15 mouse cellular contexts compared by ENCODE assay signal in genomic region chr4:124766566-124766940, GRCm38 (mm10). TPM values are rescaled to one million over a fixed set of nuclear protein-coding genes. Genes with fewer than 3 reads are reported as not detected.
A peak's percentile ranks its signal among the peaks of the same experiment; 100 is the strongest.
DNase-seq lines count a peak whose midpoint lies in the region; ATAC-seq and TF ChIP-seq lines count a peak whose summit lies in the region.
"Had no signal": no experiment of that assay in that cellular context is flagged by ENCODE, and none has a peak within 500 bp of the region (broad histone marks: within the 10 kb centered on the region; RNA-seq: fewer than 3 reads in every experiment).

No protein-coding gene starts in this region.

- no peaks in the 10 kb centered on the region for H3K9me3 ChIP-seq in heart, embryonic 10.5 days
- no peaks in the 10 kb centered on the region for H3K9me3 ChIP-seq in limb, embryonic 12.5 days
- H3K9me3 ChIP-seq in limb, embryonic 10.5 days (replicated peaks), result no peaks in the 10 kb centered on the region
- H3K9me3 ChIP-seq in liver, embryonic 11.5 days (ENCODE audit: control insufficient read depth, low read length), result no peaks in the 10 kb centered on the region
- H3K9me3 ChIP-seq in hindbrain, embryonic 14.5 days (ENCODE audit: control insufficient read depth, low read length), result no peaks in the 10 kb centered on the region
- H3K9me3 ChIP-seq: G1E had no signal

- DNase-seq in heart, adult 2 months, result no peak
- no peak for DNase-seq in heart, embryonic 10.5 days (ENCODE audit: low spot score)
- DNase-seq in limb, embryonic 10.5 days (ENCODE audit: low spot score), result no peak
- no peak for DNase-seq in liver, embryonic 11.5 days (ENCODE audit: low spot score)
- no peak for DNase-seq in spleen, postnatal 10 days (ENCODE audit: low spot score in 2 of 2)
- DNase-seq in hindbrain, embryonic 14.5 days (ENCODE audit: low spot score), result no peak
- DNase-seq: B cell, adult 2 months; gastrocnemius, postnatal 14 days; heart, postnatal 14 days; kidney, postnatal 25 days had no signal

- no peak overlapping the region for H3K9ac ChIP-seq in heart, adult 2 months (ENCODE audit: low read depth, low read length)
- H3K9ac ChIP-seq in limb, embryonic 12.5 days (replicated peaks), result no peak overlapping the region
- no peak overlapping the region for H3K9ac ChIP-seq in liver, embryonic 11.5 days (ENCODE audit: low read depth, low read length)
- H3K9ac ChIP-seq in hindbrain, embryonic 14.5 days, result no peak overlapping the region

- H3K4me1 ChIP-seq in heart, adult 2 months (ENCODE audit: control insufficient read depth, insufficient read depth, low read length), result peaks cover 10% of the 10 kb centered on the region
- peaks cover 18% of the 10 kb centered on the region for H3K4me1 ChIP-seq in heart, embryonic 10.5 days
- H3K4me1 ChIP-seq in limb, embryonic 12.5 days (replicated peaks), result no peaks in the 10 kb centered on the region
- H3K4me1 ChIP-seq in limb, embryonic 10.5 days, result no peaks in the 10 kb centered on the region
- H3K4me1 ChIP-seq in liver, embryonic 11.5 days (replicated peaks; ENCODE audit: control insufficient read depth, insufficient read depth, low read length), result peaks cover 49% of the 10 kb centered on the region
- peaks cover 10% of the 10 kb centered on the region; the same call in 1 of the 2 replicates for H3K4me1 ChIP-seq in small intestine, adult 2 months (ENCODE audit: control insufficient read depth, insufficient read depth, insufficient read length, low read length)
- H3K4me1 ChIP-seq in hindbrain, embryonic 14.5 days (replicated peaks; ENCODE audit: control insufficient read depth, insufficient read depth, low read length), result no peaks in the 10 kb centered on the region

- H3K4me2 ChIP-seq in limb, embryonic 12.5 days, result no peak overlapping the region
- H3K4me2 ChIP-seq in liver, embryonic 11.5 days, result peak overlapping the region; percentile 4; the same call in 1 of the 2 replicates
- no peak overlapping the region for H3K4me2 ChIP-seq in hindbrain, embryonic 14.5 days (replicated peaks)

- H3K36me3 ChIP-seq in heart, adult 2 months (ENCODE audit: control insufficient read depth, insufficient read depth, low read length), result no peaks in the 10 kb centered on the region; the same call in 1 of the 2 replicates
- H3K36me3 ChIP-seq in heart, embryonic 10.5 days, result no peaks in the 10 kb centered on the region
- no peaks in the 10 kb centered on the region for H3K36me3 ChIP-seq in limb, embryonic 12.5 days
- H3K36me3 ChIP-seq in limb, embryonic 10.5 days, result no peaks in the 10 kb centered on the region
- H3K36me3 ChIP-seq in liver, embryonic 11.5 days (ENCODE audit: control insufficient read depth, insufficient read depth, low read length), result 0 out of 2 replicates have a peak, but pooled peaks cover 5% of the 10 kb centered on the region
- H3K36me3 ChIP-seq in small intestine, adult 2 months (ENCODE audit: control insufficient read depth, insufficient read depth, low read length), result no peaks in the 10 kb centered on the region
- no peaks in the 10 kb centered on the region for H3K36me3 ChIP-seq in hindbrain, embryonic 14.5 days (replicated peaks; ENCODE audit: control insufficient read depth, insufficient read depth)

- H3K79me2 ChIP-seq in heart, adult 2 months (replicated peaks; ENCODE audit: control insufficient read depth, insufficient read depth, low read length), result peaks cover 2% of the 10 kb centered on the region

- H3K27me3 ChIP-seq in heart, adult 2 months (ENCODE audit: control insufficient read depth, insufficient read depth, low read length), result no peaks in the 10 kb centered on the region
- no peaks in the 10 kb centered on the region for H3K27me3 ChIP-seq in heart, embryonic 10.5 days (ENCODE audit: insufficient read depth, poor library complexity, severe bottlenecking)
- H3K27me3 ChIP-seq in limb, embryonic 12.5 days, result no peaks in the 10 kb centered on the region
- no peaks in the 10 kb centered on the region for H3K27me3 ChIP-seq in limb, embryonic 10.5 days (ENCODE audit: low read depth, poor library complexity, severe bottlenecking)
- H3K27me3 ChIP-seq in liver, embryonic 11.5 days (replicated peaks; ENCODE audit: control insufficient read depth, insufficient read depth, low read length), result no peaks in the 10 kb centered on the region
- H3K27me3 ChIP-seq in small intestine, adult 2 months (ENCODE audit: control insufficient read depth, insufficient read depth, low read length), result no peaks in the 10 kb centered on the region
- no peaks in the 10 kb centered on the region for H3K27me3 ChIP-seq in hindbrain, embryonic 14.5 days (ENCODE audit: control insufficient read depth, insufficient read depth, low read length)

- peak overlapping the region; percentile 42 for H3K27ac ChIP-seq in heart, adult 2 months
- H3K27ac ChIP-seq in heart, embryonic 10.5 days, result no peak overlapping the region
- H3K27ac ChIP-seq in limb, embryonic 12.5 days, result 0 out of 2 replicates have a peak overlapping the region, but pooled peaks have one; percentile 7
- no peak overlapping the region for H3K27ac ChIP-seq in limb, embryonic 10.5 days
- no peak overlapping the region; the same call in 1 of the 2 replicates for H3K27ac ChIP-seq in liver, embryonic 11.5 days (ENCODE audit: low read depth, low read length)
- H3K27ac ChIP-seq in small intestine, adult 2 months (ENCODE audit: insufficient read depth, low read depth, low read length), result peak overlapping the region; percentile 30
- H3K27ac ChIP-seq in hindbrain, embryonic 14.5 days, result no peak overlapping the region

- no peak for ATAC-seq in limb, embryonic 12.5 days (ENCODE audit: insufficient number of reproducible peaks, insufficient read depth, low FRiP score, low TSS enrichment, low read depth)
- no peak for ATAC-seq in liver, embryonic 11.5 days (replicated peaks; ENCODE audit: low FRiP score)
- no peak for ATAC-seq in hindbrain, embryonic 14.5 days (ENCODE audit: low FRiP score)
- ATAC-seq: forebrain, embryonic 14.5 days; midbrain, embryonic 16.5 days had no signal

- H3K4me3 ChIP-seq in heart, adult 2 months, result no peak overlapping the region
- no peak overlapping the region for H3K4me3 ChIP-seq in heart, embryonic 10.5 days
- no peak overlapping the region for H3K4me3 ChIP-seq in limb, embryonic 12.5 days (replicated peaks)
- H3K4me3 ChIP-seq in limb, embryonic 10.5 days, result no peak overlapping the region
- no peak overlapping the region for H3K4me3 ChIP-seq in liver, embryonic 11.5 days (ENCODE audit: low read depth, low read length)
- H3K4me3 ChIP-seq in small intestine, adult 2 months (ENCODE audit: low read depth, low read length), result no peak overlapping the region
- no peak overlapping the region for H3K4me3 ChIP-seq in hindbrain, embryonic 14.5 days (replicated peaks; ENCODE audit: low read length)

- no peak for TF ChIP-seq POLR2A in heart, adult 2 months (IDR thresholded peaks at IDR 0.05; ENCODE audit: insufficient read depth, low read depth, low read length)
- TF ChIP-seq POLR2A in small intestine, adult 2 months (IDR thresholded peaks at IDR 0.05; ENCODE audit: low read depth, low read length), result no peak

- intact Hi-C loops in heart, adult 2 months (cut with DNase I), result no loop called here

- TF ChIP-seq CTCF in heart, adult 2 months (IDR thresholded peaks at IDR 0.05), result no peak
- TF ChIP-seq CTCF in small intestine, adult 2 months (IDR thresholded peaks at IDR 0.05; ENCODE audit: extremely low read depth, insufficient read length, insufficient replicate concordance, low read depth, low read length), result no peak

- TF ChIP-seq EP300 in heart, adult 2 months (IDR thresholded peaks at IDR 0.05; ENCODE audit: insufficient read depth, low read depth, low read length), result no peak

- WGBS in heart, adult 2 months, result 8% methylated on average over 2 of the region's 2 CpGs
- 57% methylated on average over 2 of the region's 2 CpGs for WGBS in heart, embryonic 10.5 days
- WGBS in limb, embryonic 12.5 days, result 96% methylated on average over 2 of the region's 2 CpGs
- WGBS in limb, embryonic 10.5 days, result 91% methylated on average over 2 of the region's 2 CpGs
- WGBS in liver, embryonic 11.5 days, result 49% methylated on average over 2 of the region's 2 CpGs
- WGBS in small intestine, adult 2 months, result 19% methylated on average over 2 of the region's 2 CpGs
- WGBS in hindbrain, embryonic 14.5 days, result 94% methylated on average over 2 of the region's 2 CpGs

RNA-seq across cellular contexts. Expression of gene Inpp5b, which starts 24.9 kb away (rescaled TPM):
- total RNA-seq in heart, adult 2 months (2021), result 1 to 10 TPM; 8.0 to 8.2 TPM
- polyA plus RNA-seq in heart, adult 2 months (2012; rRNA removed), result 17.8 and 29.8 TPM in 2 replicates
- polyA plus RNA-seq in heart, embryonic 10.5 days (2016; fragmentation: Nextera tagmentation; extraction: Ambion mirVana), result 19.9 and 25.5 TPM in 2 replicates
- 23.8 and 25.0 TPM in 2 replicates for polyA plus RNA-seq in limb, embryonic 12.5 days (2016; fragmentation: Nextera tagmentation; extraction: Ambion mirVana)
- polyA plus RNA-seq in limb, embryonic 10.5 days (2016; fragmentation: Nextera tagmentation; extraction: Ambion mirVana), result 22.7 and 22.8 TPM in 2 replicates
- 58.2 and 63.3 TPM in 2 replicates for polyA plus RNA-seq in liver, embryonic 11.5 days (2014; fragmentation: Nextera tagmentation; extraction: Ambion mirVana)
- 21.8 and 26.7 TPM in 2 replicates for polyA plus RNA-seq in small intestine, adult 2 months (2012; rRNA removed)
- polyA plus RNA-seq in hindbrain, embryonic 14.5 days (2014; fragmentation: Nextera tagmentation; extraction: Ambion mirVana), result 21.0 and 21.1 TPM in 2 replicates

RNA-seq across cellular contexts. Expression of gene Mtf1, which starts 35.4 kb away (rescaled TPM):
- total RNA-seq in heart, adult 2 months (2021), result 10 to 100 TPM; 15.3 to 15.7 TPM
- 4.7 and 9.1 TPM in 2 replicates for polyA plus RNA-seq in heart, adult 2 months (2012; rRNA removed)
- polyA plus RNA-seq in heart, embryonic 10.5 days (2016; fragmentation: Nextera tagmentation; extraction: Ambion mirVana), result 16.1 and 16.9 TPM in 2 replicates
- 14.1 and 15.0 TPM in 2 replicates for polyA plus RNA-seq in limb, embryonic 12.5 days (2016; fragmentation: Nextera tagmentation; extraction: Ambion mirVana)
- polyA plus RNA-seq in limb, embryonic 10.5 days (2016; fragmentation: Nextera tagmentation; extraction: Ambion mirVana), result 15.6 and 17.3 TPM in 2 replicates
- polyA plus RNA-seq in liver, embryonic 11.5 days (2014; fragmentation: Nextera tagmentation; extraction: Ambion mirVana), result 21.2 and 24.2 TPM in 2 replicates
- polyA plus RNA-seq in small intestine, adult 2 months (2012; rRNA removed), result 2.8 and 12.4 TPM in 2 replicates
- polyA plus RNA-seq in hindbrain, embryonic 14.5 days (2014; fragmentation: Nextera tagmentation; extraction: Ambion mirVana), result 10.6 and 13.2 TPM in 2 replicates

RNA-seq across cellular contexts. Expression of gene Sf3a3, which starts 52.0 kb away (rescaled TPM):
- total RNA-seq in heart, adult 2 months (2021), result 10 to 100 TPM; 18.0 to 19.4 TPM
- polyA plus RNA-seq in heart, adult 2 months (2012; rRNA removed), result 7.7 and 11.5 TPM in 2 replicates
- 137 and 180 TPM in 2 replicates for polyA plus RNA-seq in heart, embryonic 10.5 days (2016; fragmentation: Nextera tagmentation; extraction: Ambion mirVana)
- polyA plus RNA-seq in limb, embryonic 12.5 days (2016; fragmentation: Nextera tagmentation; extraction: Ambion mirVana), result 221 and 223 TPM in 2 replicates
- polyA plus RNA-seq in limb, embryonic 10.5 days (2016; fragmentation: Nextera tagmentation; extraction: Ambion mirVana), result 270 and 284 TPM in 2 replicates
- 172 and 182 TPM in 2 replicates for polyA plus RNA-seq in liver, embryonic 11.5 days (2014; fragmentation: Nextera tagmentation; extraction: Ambion mirVana)
- 3.3 and 7.2 TPM in 2 replicates for polyA plus RNA-seq in small intestine, adult 2 months (2012; rRNA removed)
- 88.9 and 89.3 TPM in 2 replicates for polyA plus RNA-seq in hindbrain, embryonic 14.5 days (2014; fragmentation: Nextera tagmentation; extraction: Ambion mirVana)

Comparison
In these comparisons a context has a peak if more than half of its experiments do, and no peak if none do; other contexts are left out.
1. H3K27ac ChIP-seq: peak in heart, adult 2 months (single experiment), limb, embryonic 12.5 days (single experiment) and small intestine, adult 2 months (single experiment); none in heart, embryonic 10.5 days (single experiment), limb, embryonic 10.5 days (single experiment), liver, embryonic 11.5 days (single experiment) and hindbrain, embryonic 14.5 days (single experiment).